Mouse (Mus musculus) myocyte (in vitro differentiated cells): Measurements from ENCODE around the gene Gm49358.

Source experiments
- CEBPB ChIP-seq: IDR thresholded peaks from 2 replicates; pipeline ENCODE4 v1.6.1; 2011; ENCODE audit warnings: mild to moderate bottlenecking, moderate library complexity; ENCODE audit not compliant: poor library complexity, insufficient read depth, severe bottlenecking
- E2F4 ChIP-seq: IDR thresholded peaks from one replicate; pipeline ENCODE4 v1.6.1; 2011; ENCODE audit warnings: mild to moderate bottlenecking, control low read depth, moderate library complexity; ENCODE audit not compliant: insufficient read depth
- MAX ChIP-seq: IDR thresholded peaks from one replicate; pipeline ENCODE4 v1.6.1; 2011; ENCODE audit warnings: low read depth, mild to moderate bottlenecking, control low read depth
- MYOD1 ChIP-seq, 3 experiments: IDR thresholded peaks; one replicate each; pipeline ENCODE4 v1.6.1; 2011; ENCODE audit warnings: control low read depth in 2 of 3, low read depth in 2 of 3, mild to moderate bottlenecking in 2 of 3, moderate library complexity in 1 of 3; ENCODE audit not compliant: insufficient read length in 2 of 3, control insufficient read depth in 1 of 3
- MYOG ChIP-seq, 3 experiments: IDR thresholded peaks; one replicate each; pipeline ENCODE4 v1.6.1; 2011; ENCODE audit warnings: control low read depth in 2 of 3, low read depth in 2 of 3, mild to moderate bottlenecking in 2 of 3; ENCODE audit not compliant: insufficient read length in 2 of 3, control insufficient read depth in 1 of 3, insufficient read depth in 1 of 3
- POLR2A ChIP-seq: IDR thresholded peaks from one replicate; pipeline ENCODE4 v1.6.1; 2011; ENCODE audit warnings: low read depth, mild to moderate bottlenecking, control low read depth, moderate library complexity; ENCODE audit not compliant: insufficient read length
- REST ChIP-seq: IDR thresholded peaks from one replicate; pipeline ENCODE4 v1.6.1; 2011; ENCODE audit warnings: mild to moderate bottlenecking, control low read depth, moderate library complexity; ENCODE audit not compliant: insufficient read depth, insufficient read length
- TCF12 ChIP-seq: IDR thresholded peaks from one replicate; pipeline ENCODE4 v1.6.1; 2011; ENCODE audit warnings: mild to moderate bottlenecking, control low read depth; ENCODE audit not compliant: poor library complexity, insufficient read depth, severe bottlenecking
- USF1 ChIP-seq: IDR thresholded peaks from one replicate; pipeline ENCODE4 v1.6.1; 2011; ENCODE audit warnings: low read depth, mild to moderate bottlenecking, control low read depth, moderate library complexity

DNA sequence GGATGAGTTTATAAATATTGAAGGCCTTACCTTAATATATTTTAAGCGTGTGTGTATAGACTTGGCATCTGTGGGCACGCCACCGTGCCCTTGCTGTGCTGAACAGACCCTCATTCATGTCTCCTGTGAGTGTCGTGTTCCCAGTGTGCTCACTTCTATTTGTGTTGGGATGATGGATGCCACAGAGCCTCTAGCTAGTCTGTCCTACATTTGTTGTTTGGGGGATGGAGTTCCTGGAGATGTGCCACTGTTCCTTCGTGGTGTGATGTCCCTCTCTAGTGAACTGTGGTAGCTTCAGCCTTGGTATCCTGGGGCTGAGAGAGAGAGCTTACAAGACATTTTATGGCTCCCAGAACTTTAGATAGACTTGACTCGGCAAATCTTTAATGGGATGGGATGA is 75.1 kb downstream of the Gm49358 start:
- TF ChIP-seq POLR2A (no peak), MYOG (IDR thresholded peaks at IDR 0.05; ENCODE audit: control insufficient read depth in 1 of 3, insufficient read depth in 1 of 3, insufficient read length in 2 of 3, low read depth in 2 of 3) (no peak), USF1 (no peak), REST (no peak), MYOD1 (IDR thresholded peaks at IDR 0.05; ENCODE audit: control insufficient read depth in 1 of 3, insufficient read length in 2 of 3, low read depth in 2 of 3) (no peak), MAX (no peak), TCF12 (no peak), CEBPB (no peak), E2F4 (no peak)
